Mouse (Mus musculus) kidney, postnatal 36 days (tissue): ENCODE data around the gene Tmed11.
A peak's percentile ranks its signal among the peaks of the same experiment; 100 is the strongest.
"Not testable (repeated sequence)": the region's sequence is repeated elsewhere in the genome, so short reads cannot be mapped to it uniquely, and the experiment has no call there.

Experiments used
- DNase-seq, 2 experiments: peaks; one replicate each; pipeline ENCODE4 v3.0.0; 2021 to 2022; ENCODE audit warnings: mixed read lengths in 2 of 2

The Tmed11 gene

GRCm38 (mm10) chr5:108795263-108795662 is at the start of gene Tmed11:
Gene Tmed11 (minus strand): TSS chr5:108795363.
- not testable (repeated sequence) for DNase-seq

GRCm38 (mm10) chr5:108836156-108836555 is 41.0 kb upstream of the Tmed11 start:
- DNase-seq, result peak in 1 of 2 experiments; percentile 39

GRCm38 (mm10) chr5:108823276-108823675 is 28.1 kb upstream of the Tmed11 start:
- peak; percentile 1 to 32 for DNase-seq

GRCm38 (mm10) chr5:108808750-108809149 is 13.6 kb upstream of the Tmed11 start, which contains the start of gene Vmn2r8:
Gene Vmn2r8 (minus strand): TSS chr5:108808850.
- not testable (repeated sequence) for DNase-seq

- DNase-seq, result no peak
Measured at GRCm38 (mm10) chr5:108803646-108804045, 8.5 kb upstream of the Tmed11 start.

GRCm38 (mm10) chr5:108790385-108790784 is 4.8 kb downstream of the Tmed11 start:
- peak in 1 of 2 experiments; percentile 42 for DNase-seq

- DNase-seq, result no peak
Measured at GRCm38 (mm10) chr5:108774630-108775306, 20.4 kb downstream of the Tmed11 start, which contains the start of gene Rnf212. Gene Rnf212 (minus strand): TSS chr5:108774982.

GRCm38 (mm10) chr5:108760002-108760401 is 35.2 kb downstream of the Tmed11 start:
- DNase-seq, result no peak

- peak; percentile 43 to 68 for DNase-seq
Measured at GRCm38 (mm10) chr5:108758396-108758795, 36.8 kb downstream of the Tmed11 start.

- DNase-seq, result not testable (repeated sequence)
Measured at GRCm38 (mm10) chr5:108751258-108751657, 43.9 kb downstream of the Tmed11 start.

GRCm38 (mm10) chr5:108750328-108751210 is 44.6 kb downstream of the Tmed11 start:
- DNase-seq, result no peak

- DNase-seq, result no peak
Measured at GRCm38 (mm10) chr5:108744629-108745028, 50.5 kb downstream of the Tmed11 start.

GRCm38 (mm10) chr5:108743856-108744255 is 51.3 kb downstream of the Tmed11 start:
- DNase-seq, result peak in 1 of 2 experiments; percentile 15

- no peak for DNase-seq
Measured at GRCm38 (mm10) chr5:108742596-108742995, 52.6 kb downstream of the Tmed11 start.

- DNase-seq, result no peak
Measured at GRCm38 (mm10) chr5:108741844-108742243, 53.3 kb downstream of the Tmed11 start.

GRCm38 (mm10) chr5:108727425-108727824 is 67.7 kb downstream of the Tmed11 start:
- DNase-seq, result no peak
